In genomic region chr11:67051676-67052320, GRCm38 (mm10) we compare ENCODE assay signal across 8 mouse cellular contexts. TPM values are rescaled to one million over a fixed set of nuclear protein-coding genes. Genes with fewer than 3 reads are reported as not detected.
A peak's percentile ranks its signal among the peaks of the same experiment; 100 is the strongest.
DNase-seq lines count a peak whose midpoint lies in the region; ATAC-seq and TF ChIP-seq lines count a peak whose summit lies in the region.

No protein-coding gene starts in this region.

- WGBS in forebrain, embryonic 15.5 days = 6% methylated on average over 16 of the region's 16 CpGs
- 14% methylated on average over 16 of the region's 16 CpGs for WGBS in liver, embryonic 11.5 days
- 6% methylated on average over 16 of the region's 16 CpGs for WGBS in stomach, postnatal 0 days

- no peaks in the 10 kb centered on the region for H3K27me3 ChIP-seq in ES-Bruce4 (ENCODE audit: control insufficient read depth, insufficient read depth, low read length, poor library complexity, severe bottlenecking)
- H3K27me3 ChIP-seq in forebrain, embryonic 15.5 days = no peaks in the 10 kb centered on the region
- H3K27me3 ChIP-seq in liver, embryonic 11.5 days (replicated peaks; ENCODE audit: control insufficient read depth, insufficient read depth, low read length) = no peaks in the 10 kb centered on the region
- H3K27me3 ChIP-seq in stomach, postnatal 0 days (ENCODE audit: control insufficient read depth, insufficient read depth, low read length) = no peaks in the 10 kb centered on the region

- peak overlapping the region; percentile 75 for H3K4me2 ChIP-seq in forebrain, embryonic 15.5 days (replicated peaks)
- H3K4me2 ChIP-seq in liver, embryonic 11.5 days = peak overlapping the region; percentile 63
- H3K4me2 ChIP-seq in stomach, postnatal 0 days (replicated peaks; ENCODE audit: low read depth) = peak overlapping the region; percentile 66

- peak overlapping the region; percentile 46 for H3K27ac ChIP-seq in ES-Bruce4 (ENCODE audit: insufficient read depth, low read length)
- peak overlapping the region; percentile 84 for H3K27ac ChIP-seq in forebrain, embryonic 15.5 days (replicated peaks)
- peak overlapping the region; percentile 66; the same call in 1 of the 2 replicates for H3K27ac ChIP-seq in liver, embryonic 11.5 days (ENCODE audit: low read depth, low read length)
- H3K27ac ChIP-seq in stomach, postnatal 0 days (replicated peaks) = peak overlapping the region; percentile 89

- TF ChIP-seq CTCF in ES-Bruce4 (IDR thresholded peaks at IDR 0.05; ENCODE audit: low read depth, low read length) = no peak
- no peak for TF ChIP-seq CTCF in stomach, postnatal 0 days (IDR thresholded peaks at IDR 0.05; ENCODE audit: low read depth)

- peak overlapping the region; percentile 99 for H3K4me3 ChIP-seq in ES-Bruce4 (ENCODE audit: low read depth, low read length)
- H3K4me3 ChIP-seq in forebrain, embryonic 15.5 days = peak overlapping the region; percentile 96
- peak overlapping the region; percentile 97 for H3K4me3 ChIP-seq in liver, embryonic 11.5 days (ENCODE audit: low read depth, low read length)
- H3K4me3 ChIP-seq in stomach, postnatal 0 days (ENCODE audit: low read depth, low read length) = peak overlapping the region; percentile 98

- peaks cover 18% of the 10 kb centered on the region for H3K36me3 ChIP-seq in ES-Bruce4 (ENCODE audit: control insufficient read depth, insufficient read depth, low read length, poor library complexity, severe bottlenecking)
- peaks cover 16% of the 10 kb centered on the region for H3K36me3 ChIP-seq in forebrain, embryonic 15.5 days
- H3K36me3 ChIP-seq in liver, embryonic 11.5 days (ENCODE audit: control insufficient read depth, insufficient read depth, low read length) = peaks cover 11% of the 10 kb centered on the region
- peaks cover 13% of the 10 kb centered on the region; the same call in 1 of the 2 replicates for H3K36me3 ChIP-seq in stomach, postnatal 0 days (ENCODE audit: control insufficient read depth, insufficient read depth, low read length)

- peak; percentile 3 for DNase-seq in gastrocnemius, adult 18-20 months (ENCODE audit: low spot score)
- no peak for DNase-seq in gastrocnemius, adult 8-10 months (ENCODE audit: low spot score in 2 of 2)
- DNase-seq in liver, embryonic 11.5 days (ENCODE audit: low spot score) = no peak
- no peak for DNase-seq in stomach, postnatal 0 days (ENCODE audit: low spot score)
- no peak for DNase-seq in right cerebral cortex, postnatal 14 days
- no peak for DNase-seq in adrenal gland, postnatal 36 days

- ATAC-seq in forebrain, embryonic 15.5 days (replicated peaks) = peak; percentile 72
- peak; percentile 46; the same call in 1 of the 2 replicates for ATAC-seq in liver, embryonic 11.5 days (replicated peaks; ENCODE audit: low FRiP score)
- ATAC-seq in stomach, postnatal 0 days (ENCODE audit: low FRiP score, low TSS enrichment) = peak; percentile 55; the same call in 1 of the 2 replicates

- peak overlapping the region; percentile 91 for H3K9ac ChIP-seq in ES-Bruce4 (ENCODE audit: low read depth, poor library complexity, severe bottlenecking)
- peak overlapping the region; percentile 82 for H3K9ac ChIP-seq in forebrain, embryonic 15.5 days (replicated peaks)
- peak overlapping the region; percentile 91 for H3K9ac ChIP-seq in liver, embryonic 11.5 days (ENCODE audit: low read depth, low read length)
- peak overlapping the region; percentile 89 for H3K9ac ChIP-seq in stomach, postnatal 0 days (ENCODE audit: low read length)

- H3K9me3 ChIP-seq in ES-Bruce4 (replicated peaks; ENCODE audit: control insufficient read depth, insufficient read depth, low read length, poor library complexity, severe bottlenecking) = no peaks in the 10 kb centered on the region
- no peaks in the 10 kb centered on the region for H3K9me3 ChIP-seq in forebrain, embryonic 15.5 days
- no peaks in the 10 kb centered on the region for H3K9me3 ChIP-seq in liver, embryonic 11.5 days (ENCODE audit: control insufficient read depth, low read length)
- no peaks in the 10 kb centered on the region for H3K9me3 ChIP-seq in stomach, postnatal 0 days (ENCODE audit: control insufficient read depth, low read length)

- H3K4me1 ChIP-seq in ES-Bruce4 (ENCODE audit: control insufficient read depth, insufficient read depth, low read length) = peaks cover 3% of the 10 kb centered on the region
- H3K4me1 ChIP-seq in forebrain, embryonic 15.5 days = peaks cover 26% of the 10 kb centered on the region
- H3K4me1 ChIP-seq in liver, embryonic 11.5 days (replicated peaks; ENCODE audit: control insufficient read depth, insufficient read depth, low read length) = peaks cover 7% of the 10 kb centered on the region
- H3K4me1 ChIP-seq in stomach, postnatal 0 days (replicated peaks; ENCODE audit: control insufficient read depth, insufficient read depth) = no peaks in the 10 kb centered on the region

- TF ChIP-seq EP300 in ES-Bruce4 (IDR thresholded peaks at IDR 0.05; ENCODE audit: insufficient read depth, low read depth, low read length) = no peak
- TF ChIP-seq EP300 in stomach, postnatal 0 days (optimal IDR thresholded peaks at IDR 0.05) = no peak

- TF ChIP-seq POLR2A in ES-Bruce4 (IDR thresholded peaks at IDR 0.05; ENCODE audit: insufficient read depth, low read length) = no peak

RNA-seq across cellular contexts. Expression of gene Adprm, which starts 0.6 kb away (rescaled TPM):
- total RNA-seq in gastrocnemius, adult 18-20 months (2021) = 1 to 10 TPM; 6.5 to 8.2 TPM
- total RNA-seq in gastrocnemius, adult 8-10 months (2022) = 1 to 10 TPM; 6.0 to 9.4 (median 6.5) TPM
- polyA plus RNA-seq in ES-Bruce4 (2011; ENCODE audit: insufficient read depth, insufficient read length, low read depth, missing spikeins) = 24.5 and 30.6 TPM in 2 replicates
- 34.2 and 34.9 TPM in 2 replicates for polyA plus RNA-seq in forebrain, embryonic 15.5 days (2015; fragmentation: Nextera tagmentation; extraction: Ambion mirVana)
- polyA plus RNA-seq in liver, embryonic 11.5 days (2014; fragmentation: Nextera tagmentation; extraction: Ambion mirVana) = 17.0 and 18.5 TPM in 2 replicates
- polyA plus RNA-seq in stomach, postnatal 0 days (2015; fragmentation: Nextera tagmentation; extraction: Ambion mirVana) = 17.3 and 17.4 TPM in 2 replicates
- total RNA-seq in adrenal gland, postnatal 36 days (2021) = 10 to 100 TPM; 22.3 to 22.4 TPM

RNA-seq across cellular contexts. Expression of gene Sco1, which starts 0.7 kb away (rescaled TPM):
- total RNA-seq in gastrocnemius, adult 18-20 months (2021) = 1 to 10 TPM; 7.0 to 7.7 TPM
- total RNA-seq in gastrocnemius, adult 8-10 months (2022) = 1 to 10 TPM; 6.9 to 8.8 (median 7.7) TPM
- 37.7 and 44.2 TPM in 2 replicates for polyA plus RNA-seq in ES-Bruce4 (2011; ENCODE audit: insufficient read depth, insufficient read length, low read depth, missing spikeins)
- 14.7 and 15.5 TPM in 2 replicates for polyA plus RNA-seq in forebrain, embryonic 15.5 days (2015; fragmentation: Nextera tagmentation; extraction: Ambion mirVana)
- 18.8 and 20.3 TPM in 2 replicates for polyA plus RNA-seq in liver, embryonic 11.5 days (2014; fragmentation: Nextera tagmentation; extraction: Ambion mirVana)
- 14.5 and 15.2 TPM in 2 replicates for polyA plus RNA-seq in stomach, postnatal 0 days (2015; fragmentation: Nextera tagmentation; extraction: Ambion mirVana)
- total RNA-seq in adrenal gland, postnatal 36 days (2021) = 10 to 100 TPM; 21.9 to 22.4 TPM

RNA-seq across cellular contexts. Expression of gene Myh3, which starts 26.3 kb away (rescaled TPM):
- 10 to 100 TPM in 1 of 2 experiments, 1 to 10 TPM in 1; 9.5 to 15.9 TPM for total RNA-seq in gastrocnemius, adult 18-20 months (2021)
- total RNA-seq in gastrocnemius, adult 8-10 months (2022) = 1 to 10 TPM; 4.4 to 9.9 (median 6.9) TPM
- polyA plus RNA-seq in ES-Bruce4 (2011; ENCODE audit: insufficient read depth, insufficient read length, low read depth, missing spikeins) = 0.36 and 0.47 TPM in 2 replicates
- 0.08 and 0.48 TPM in 2 replicates for polyA plus RNA-seq in forebrain, embryonic 15.5 days (2015; fragmentation: Nextera tagmentation; extraction: Ambion mirVana)
- polyA plus RNA-seq in liver, embryonic 11.5 days (2014; fragmentation: Nextera tagmentation; extraction: Ambion mirVana) = 0.38 and 0.78 TPM in 2 replicates
- 0.91 and 1.5 TPM in 2 replicates for polyA plus RNA-seq in stomach, postnatal 0 days (2015; fragmentation: Nextera tagmentation; extraction: Ambion mirVana)
- under 1 TPM; 0.03 to 0.07 TPM for total RNA-seq in adrenal gland, postnatal 36 days (2021)

RNA-seq across cellular contexts. Expression of gene Tmem220, which starts 26.8 kb away (rescaled TPM):
- 1 to 10 TPM in 1 of 2 experiments, under 1 TPM in 1; 0.83 to 1.0 TPM for total RNA-seq in gastrocnemius, adult 18-20 months (2021)
- total RNA-seq in gastrocnemius, adult 8-10 months (2022) = 1 to 10 TPM in 2 of 4 experiments, under 1 TPM in 2; 0.65 to 1.2 (median 0.90) TPM
- 2.0 and 2.1 TPM in 2 replicates for polyA plus RNA-seq in ES-Bruce4 (2011; ENCODE audit: insufficient read depth, insufficient read length, low read depth, missing spikeins)
- polyA plus RNA-seq in forebrain, embryonic 15.5 days (2015; fragmentation: Nextera tagmentation; extraction: Ambion mirVana) = 0.31 and 0.55 TPM in 2 replicates
- 1.8 and 1.9 TPM in 2 replicates for polyA plus RNA-seq in liver, embryonic 11.5 days (2014; fragmentation: Nextera tagmentation; extraction: Ambion mirVana)
- polyA plus RNA-seq in stomach, postnatal 0 days (2015; fragmentation: Nextera tagmentation; extraction: Ambion mirVana) = 3.7 and 4.9 TPM in 2 replicates
- total RNA-seq in adrenal gland, postnatal 36 days (2021) = 10 to 100 TPM in 1 of 2 experiments, 1 to 10 TPM in 1; 5.8 to 10.2 TPM
